Mouse (Mus musculus): ENCODE results near the gene Snx15. TPM values are rescaled to one million over a fixed set of nuclear protein-coding genes. Genes with fewer than 3 reads are reported as not detected.
A peak's percentile ranks its signal among the peaks of the same experiment; 100 is the strongest.

Snx15 gene
- polyA plus RNA-seq (2015; fragmentation: Nextera tagmentation; extraction: Ambion mirVana), result 20.5 and 25.1 TPM in 2 replicates

- Histone ChIP-seq H3K27me3 (ENCODE audit: control insufficient read depth, insufficient read depth, low read length) (no peaks in the 10 kb centered on the region), H3K4me3 (ENCODE audit: low read length) (peak within 1 kb of the TSS; percentile 72), H3K4me1 (ENCODE audit: control insufficient read depth, insufficient read depth, low read length) (no peaks in the 10 kb centered on the region), H3K9ac (ENCODE audit: low read length) (peak within 1 kb of the TSS; percentile 81), H3K9me3 (replicated peaks; ENCODE audit: control insufficient read depth, low read length) (0 out of 2 replicates have a peak, but pooled peaks cover 4% of the 10 kb centered on the region), H3K27ac (ENCODE audit: low read length) (peak within 1 kb of the TSS; percentile 94), H3K4me2 (ENCODE audit: low read depth, low read length) (peak within 1 kb of the TSS; percentile 73), H3K36me3 (ENCODE audit: control insufficient read depth, insufficient read depth) (no peaks in the 10 kb centered on the region)
- ATAC-seq (replicated peaks; ENCODE audit: extremely low read depth, insufficient read depth, low FRiP score), result peak; percentile 95
- WGBS, result 0% methylated on average over 32 of the region's 32 CpGs
Measured at GRCm38 (mm10) chr19:6127760-6128341, at the start of gene Snx15. Snx15 (minus strand) TSS chr19:6128304.

GRCm38 (mm10) chr19:6174771-6175170 is 46.7 kb upstream of the Snx15 start:
- 29% methylated on average over 5 of the region's 5 CpGs for WGBS
- no peaks in the 10 kb centered on the region for H3K27me3 ChIP-seq (ENCODE audit: control insufficient read depth, insufficient read depth, low read length)
- no peak for ATAC-seq (replicated peaks; ENCODE audit: extremely low read depth, insufficient read depth, low FRiP score)
- no peak overlapping the region for H3K9ac ChIP-seq (ENCODE audit: low read length)
- H3K4me2 ChIP-seq (ENCODE audit: low read depth, low read length), result no peak overlapping the region
- H3K9me3 ChIP-seq (replicated peaks; ENCODE audit: control insufficient read depth, low read length), result no peaks in the 10 kb centered on the region; the same call in 1 of the 2 replicates
- no peaks in the 10 kb centered on the region for H3K4me1 ChIP-seq (ENCODE audit: control insufficient read depth, insufficient read depth, low read length)
- no peak overlapping the region for H3K4me3 ChIP-seq (ENCODE audit: low read length)
- no peak overlapping the region for H3K27ac ChIP-seq (ENCODE audit: low read length)
- no peaks in the 10 kb centered on the region for H3K36me3 ChIP-seq (ENCODE audit: control insufficient read depth, insufficient read depth)

GRCm38 (mm10) chr19:6171215-6171614 is 43.1 kb upstream of the Snx15 start:
- Histone ChIP-seq H3K27ac (ENCODE audit: low read length) (no peak overlapping the region), H3K36me3 (ENCODE audit: control insufficient read depth, insufficient read depth) (no peaks in the 10 kb centered on the region), H3K9ac (ENCODE audit: low read length) (no peak overlapping the region), H3K9me3 (replicated peaks; ENCODE audit: control insufficient read depth, low read length) (no peaks in the 10 kb centered on the region), H3K4me1 (ENCODE audit: control insufficient read depth, insufficient read depth, low read length) (no peaks in the 10 kb centered on the region), H3K4me2 (ENCODE audit: low read depth, low read length) (no peak overlapping the region), H3K4me3 (ENCODE audit: low read length) (no peak overlapping the region), H3K27me3 (ENCODE audit: control insufficient read depth, insufficient read depth, low read length) (no peaks in the 10 kb centered on the region)
- no peak for ATAC-seq (replicated peaks; ENCODE audit: extremely low read depth, insufficient read depth, low FRiP score)
- 72% methylated on average over 8 of the region's 8 CpGs for WGBS

- 66% methylated on average over 4 of the region's 4 CpGs for WGBS
- no peak overlapping the region for H3K9ac ChIP-seq (ENCODE audit: low read length)
- no peak overlapping the region for H3K4me3 ChIP-seq (ENCODE audit: low read length)
- H3K27ac ChIP-seq (ENCODE audit: low read length), result no peak overlapping the region
- H3K4me1 ChIP-seq (ENCODE audit: control insufficient read depth, insufficient read depth, low read length), result no peaks in the 10 kb centered on the region
- ATAC-seq (replicated peaks; ENCODE audit: extremely low read depth, insufficient read depth, low FRiP score), result no peak
- H3K4me2 ChIP-seq (ENCODE audit: low read depth, low read length), result no peak overlapping the region
- no peaks in the 10 kb centered on the region for H3K36me3 ChIP-seq (ENCODE audit: control insufficient read depth, insufficient read depth)
- H3K27me3 ChIP-seq (ENCODE audit: control insufficient read depth, insufficient read depth, low read length), result no peaks in the 10 kb centered on the region; the same call in 1 of the 2 replicates
- no peaks in the 10 kb centered on the region for H3K9me3 ChIP-seq (replicated peaks; ENCODE audit: control insufficient read depth, low read length)
Measured at GRCm38 (mm10) chr19:6166750-6167149, 38.6 kb upstream of the Snx15 start.

- no peak overlapping the region for H3K4me3 ChIP-seq (ENCODE audit: low read length)
- H3K9me3 ChIP-seq (replicated peaks; ENCODE audit: control insufficient read depth, low read length), result no peaks in the 10 kb centered on the region
- no peaks in the 10 kb centered on the region for H3K4me1 ChIP-seq (ENCODE audit: control insufficient read depth, insufficient read depth, low read length)
- ATAC-seq (replicated peaks; ENCODE audit: extremely low read depth, insufficient read depth, low FRiP score), result no peak
- 57% methylated on average over 10 of the region's 10 CpGs for WGBS
- no peak overlapping the region for H3K4me2 ChIP-seq (ENCODE audit: low read depth, low read length)
- H3K9ac ChIP-seq (ENCODE audit: low read length), result no peak overlapping the region
- H3K36me3 ChIP-seq (ENCODE audit: control insufficient read depth, insufficient read depth), result no peaks in the 10 kb centered on the region
- H3K27ac ChIP-seq (ENCODE audit: low read length), result no peak overlapping the region
- H3K27me3 ChIP-seq (ENCODE audit: control insufficient read depth, insufficient read depth, low read length), result no peaks in the 10 kb centered on the region; the same call in 1 of the 2 replicates
Measured at GRCm38 (mm10) chr19:6163872-6164547, 35.9 kb upstream of the Snx15 start.

- Histone ChIP-seq H3K4me3 (ENCODE audit: low read length) (no peak overlapping the region), H3K27me3 (ENCODE audit: control insufficient read depth, insufficient read depth, low read length) (no peaks in the 10 kb centered on the region), H3K36me3 (ENCODE audit: control insufficient read depth, insufficient read depth) (no peaks in the 10 kb centered on the region), H3K4me2 (ENCODE audit: low read depth, low read length) (no peak overlapping the region), H3K9me3 (replicated peaks; ENCODE audit: control insufficient read depth, low read length) (no peaks in the 10 kb centered on the region), H3K4me1 (ENCODE audit: control insufficient read depth, insufficient read depth, low read length) (no peaks in the 10 kb centered on the region), H3K27ac (ENCODE audit: low read length) (no peak overlapping the region), H3K9ac (ENCODE audit: low read length) (no peak overlapping the region)
- WGBS, result 58% methylated on average over 6 of the region's 6 CpGs
- no peak for ATAC-seq (replicated peaks; ENCODE audit: extremely low read depth, insufficient read depth, low FRiP score)
Measured at GRCm38 (mm10) chr19:6157220-6157619, 29.1 kb upstream of the Snx15 start.

GRCm38 (mm10) chr19:6156372-6156771 is 28.3 kb upstream of the Snx15 start:
- Histone ChIP-seq H3K9me3 (replicated peaks; ENCODE audit: control insufficient read depth, low read length) (no peaks in the 10 kb centered on the region), H3K36me3 (ENCODE audit: control insufficient read depth, insufficient read depth) (no peaks in the 10 kb centered on the region), H3K4me3 (ENCODE audit: low read length) (no peak overlapping the region), H3K9ac (ENCODE audit: low read length) (no peak overlapping the region), H3K27ac (ENCODE audit: low read length) (no peak overlapping the region), H3K4me1 (ENCODE audit: control insufficient read depth, insufficient read depth, low read length) (no peaks in the 10 kb centered on the region), H3K4me2 (ENCODE audit: low read depth, low read length) (no peak overlapping the region), H3K27me3 (ENCODE audit: control insufficient read depth, insufficient read depth, low read length) (no peaks in the 10 kb centered on the region)
- 58% methylated on average over 8 of the region's 8 CpGs for WGBS
- no peak for ATAC-seq (replicated peaks; ENCODE audit: extremely low read depth, insufficient read depth, low FRiP score)

- WGBS, result 76% methylated on average over 9 of the region's 9 CpGs
- Histone ChIP-seq H3K4me1 (ENCODE audit: control insufficient read depth, insufficient read depth, low read length) (no peaks in the 10 kb centered on the region), H3K4me2 (ENCODE audit: low read depth, low read length) (no peak overlapping the region), H3K27ac (ENCODE audit: low read length) (no peak overlapping the region), H3K36me3 (ENCODE audit: control insufficient read depth, insufficient read depth) (no peaks in the 10 kb centered on the region), H3K27me3 (ENCODE audit: control insufficient read depth, insufficient read depth, low read length) (no peaks in the 10 kb centered on the region), H3K9ac (ENCODE audit: low read length) (no peak overlapping the region), H3K4me3 (ENCODE audit: low read length) (no peak overlapping the region), H3K9me3 (replicated peaks; ENCODE audit: control insufficient read depth, low read length) (no peaks in the 10 kb centered on the region)
- no peak for ATAC-seq (replicated peaks; ENCODE audit: extremely low read depth, insufficient read depth, low FRiP score)
Measured at GRCm38 (mm10) chr19:6155174-6155573, 27.1 kb upstream of the Snx15 start.

- H3K27ac ChIP-seq (ENCODE audit: low read length), result no peak overlapping the region
- no peak overlapping the region for H3K4me2 ChIP-seq (ENCODE audit: low read depth, low read length)
- H3K9ac ChIP-seq (ENCODE audit: low read length), result no peak overlapping the region
- no peak overlapping the region for H3K4me3 ChIP-seq (ENCODE audit: low read length)
- ATAC-seq (replicated peaks; ENCODE audit: extremely low read depth, insufficient read depth, low FRiP score), result no peak
- no peaks in the 10 kb centered on the region for H3K36me3 ChIP-seq (ENCODE audit: control insufficient read depth, insufficient read depth)
- 0 out of 2 replicates have a peak, but pooled peaks cover 3% of the 10 kb centered on the region for H3K9me3 ChIP-seq (replicated peaks; ENCODE audit: control insufficient read depth, low read length)
- H3K4me1 ChIP-seq (ENCODE audit: control insufficient read depth, insufficient read depth, low read length), result peaks cover 5% of the 10 kb centered on the region; the same call in 1 of the 2 replicates
- H3K27me3 ChIP-seq (ENCODE audit: control insufficient read depth, insufficient read depth, low read length), result no peaks in the 10 kb centered on the region
- WGBS, result 61% methylated on average over 5 of the region's 5 CpGs
Measured at GRCm38 (mm10) chr19:6144842-6145241, 16.7 kb upstream of the Snx15 start.
